Mouse (Mus musculus) v-Abl transformed pro-B cells (cell line): ENCODE measurements around the gene Clybl.

ENCODE experiments used
- in situ Hi-C, 2 experiments: fragments of 400-800 bp; cut with MboI; formaldehyde crosslinking; loops; one replicate each; pipeline ENCODE4 v1.15.1; 2025; ENCODE audit not compliant: unreplicated experiment in 2 of 2

The Clybl gene

GRCm38 (mm10) chr14:122349326-122349725 is 167.8 kb downstream of the Clybl start:
- in situ Hi-C loops = no loop called here

DNA sequence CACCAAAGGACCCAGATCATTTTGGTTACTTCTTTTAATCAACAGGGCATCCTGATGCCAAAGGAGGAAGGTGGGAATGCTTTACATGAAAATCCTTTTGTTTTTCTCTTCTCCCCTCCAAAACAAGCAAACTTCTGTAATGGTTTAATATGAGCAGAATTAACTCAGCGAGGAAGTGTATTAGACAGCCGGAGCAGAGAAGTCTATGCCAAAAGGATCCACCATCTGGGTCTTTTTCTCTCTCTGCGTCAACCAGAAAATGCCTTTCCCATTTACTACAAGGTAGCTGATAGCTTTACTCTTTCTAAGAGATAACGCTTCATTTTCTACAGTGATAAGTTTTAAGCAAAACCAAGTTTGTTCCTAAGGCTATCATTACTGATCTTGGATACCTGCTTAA is 168.3 kb downstream of the Clybl start:
- in situ Hi-C loops = no loop called here

DNA sequence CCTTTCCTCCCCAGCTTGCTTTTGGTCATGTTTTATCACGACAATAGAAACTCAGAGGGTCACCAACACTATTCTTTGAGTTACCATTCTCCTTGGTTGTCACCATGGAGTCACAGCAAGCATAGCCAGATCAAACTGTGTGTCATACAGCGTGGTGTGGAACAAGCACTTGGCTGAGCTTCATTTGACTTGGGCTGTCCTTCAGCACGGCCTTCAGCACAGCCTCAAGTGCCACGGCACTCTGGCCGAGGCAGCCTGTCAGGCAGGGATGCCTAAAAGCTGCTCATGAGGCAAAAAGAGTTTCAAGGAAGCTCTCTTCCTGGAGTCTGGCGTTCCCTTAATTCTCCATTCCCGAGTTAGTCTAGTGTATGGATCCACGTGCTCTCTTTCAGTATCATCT is 169.3 kb downstream of the Clybl start:
- in situ Hi-C loops = no loop called here

DNA sequence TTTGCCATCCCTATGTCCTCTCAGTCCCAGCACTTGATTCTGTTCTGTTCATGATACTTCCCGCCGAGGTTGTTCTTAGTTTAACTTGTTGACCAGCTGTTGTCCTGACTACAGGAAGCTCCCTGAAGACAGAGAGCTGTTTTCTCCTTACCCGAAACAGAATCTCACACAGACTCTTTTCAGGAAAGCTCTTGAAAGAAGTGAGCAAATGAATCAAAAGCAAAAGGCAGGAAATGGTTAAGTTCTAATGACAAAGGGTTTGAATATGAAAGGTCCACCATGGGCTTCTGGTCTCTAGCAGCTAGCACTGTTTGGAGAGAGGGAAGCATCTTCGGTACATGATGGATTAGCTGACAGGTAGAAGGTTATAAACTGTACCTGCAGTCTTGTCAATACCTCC is 175.8 kb downstream of the Clybl start:
- in situ Hi-C loops = no loop called here

DNA sequence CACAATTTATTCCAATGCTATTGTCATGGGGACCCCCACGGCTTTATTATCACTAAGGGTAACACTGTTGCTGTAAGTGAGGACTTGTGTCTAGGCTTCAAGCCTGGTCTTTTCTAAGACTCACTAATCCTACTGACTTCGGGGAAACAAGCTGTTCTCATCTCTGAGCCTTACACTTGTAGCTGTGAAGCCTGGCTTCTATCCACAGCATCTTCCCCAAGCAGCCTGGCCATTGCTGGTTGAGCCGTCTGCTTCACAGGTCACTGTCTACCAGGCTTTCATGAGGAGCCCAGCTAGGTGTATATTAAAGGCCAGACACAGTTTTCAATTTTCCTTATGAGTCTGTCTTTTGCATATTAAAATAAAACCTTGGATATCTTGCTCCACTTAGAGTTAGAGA is 177.1 kb downstream of the Clybl start:
- in situ Hi-C loops = no loop called here

GRCm38 (mm10) chr14:122359136-122359905 is 177.8 kb downstream of the Clybl start:
- in situ Hi-C loops = no loop called here

DNA sequence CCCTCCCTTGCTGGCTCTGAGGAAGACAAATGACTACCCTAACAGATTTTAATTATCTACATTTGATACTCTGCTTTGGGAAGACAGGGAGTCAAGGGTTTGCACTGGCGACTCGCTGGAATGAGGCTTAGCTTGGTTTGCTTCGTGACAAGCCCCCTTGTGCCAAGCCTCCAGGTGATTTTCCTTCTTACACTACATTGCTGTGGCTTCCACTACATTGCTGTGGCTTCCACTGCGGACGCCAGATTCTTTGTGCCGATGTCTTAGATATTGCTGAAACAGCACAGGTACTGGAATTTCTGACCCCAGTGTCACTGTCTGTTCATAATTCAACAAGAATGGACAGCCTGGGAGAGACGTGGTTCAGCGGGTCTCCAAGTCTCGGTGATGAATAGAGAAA is 180.3 kb downstream of the Clybl start:
- in situ Hi-C loops = no loop called here

GRCm38 (mm10) chr14:122363156-122363555 is 181.7 kb downstream of the Clybl start:
- in situ Hi-C loops = no loop called here

GRCm38 (mm10) chr14:122364026-122364425 is 182.5 kb downstream of the Clybl start:
- in situ Hi-C loops = no loop called here

DNA sequence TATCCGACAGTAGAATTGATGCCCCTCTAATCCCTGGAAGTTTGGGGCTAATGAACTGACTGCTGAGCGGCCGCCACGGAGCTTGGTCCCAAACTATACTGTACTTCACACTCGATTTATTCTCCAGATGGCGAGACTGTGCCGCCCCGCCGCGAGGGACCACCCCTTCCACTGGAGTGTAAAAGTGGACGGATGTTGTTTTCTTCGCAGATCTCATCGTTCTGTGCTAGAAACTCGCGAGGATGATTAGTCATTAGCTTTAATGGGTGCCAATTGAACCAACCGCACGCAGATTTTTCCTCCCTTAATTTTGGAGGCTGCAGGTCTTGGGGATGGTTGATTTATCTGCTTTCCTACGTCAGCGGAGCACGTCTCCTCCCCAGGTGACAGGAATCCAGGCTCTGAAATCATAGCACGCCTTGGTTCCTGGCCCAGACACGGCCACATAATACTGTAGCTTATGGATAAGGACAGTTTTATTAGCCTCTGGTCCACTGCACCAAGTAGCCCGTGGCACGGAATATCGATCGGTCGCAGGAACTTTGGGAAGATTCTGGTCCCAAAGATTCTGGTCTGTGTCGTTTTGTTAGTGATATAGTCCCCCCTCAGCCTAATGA is 185.9 kb downstream of the Clybl start:
- in situ Hi-C loops = no loop called here

- in situ Hi-C loops = no loop called here
Observed at GRCm38 (mm10) chr14:122367882-122368418, 186.4 kb downstream of the Clybl start.

- in situ Hi-C loops = no loop called here
Observed at GRCm38 (mm10) chr14:122368501-122368900, 187.0 kb downstream of the Clybl start.

GRCm38 (mm10) chr14:122371979-122372378 is 190.5 kb downstream of the Clybl start:
- in situ Hi-C loops = no loop called here

GRCm38 (mm10) chr14:122373458-122373857 is 192.0 kb downstream of the Clybl start:
- in situ Hi-C loops = no loop called here

- in situ Hi-C loops = no loop called here
Observed at GRCm38 (mm10) chr14:122374285-122374997, 192.9 kb downstream of the Clybl start.

- in situ Hi-C loops = no loop called here
Observed at GRCm38 (mm10) chr14:122375070-122375811, 193.7 kb downstream of the Clybl start.

- in situ Hi-C loops = no loop called here
Observed at GRCm38 (mm10) chr14:122376482-122377143, 195.1 kb downstream of the Clybl start.

GRCm38 (mm10) chr14:122377681-122378080 is 196.2 kb downstream of the Clybl start:
- in situ Hi-C loops = no loop called here

DNA sequence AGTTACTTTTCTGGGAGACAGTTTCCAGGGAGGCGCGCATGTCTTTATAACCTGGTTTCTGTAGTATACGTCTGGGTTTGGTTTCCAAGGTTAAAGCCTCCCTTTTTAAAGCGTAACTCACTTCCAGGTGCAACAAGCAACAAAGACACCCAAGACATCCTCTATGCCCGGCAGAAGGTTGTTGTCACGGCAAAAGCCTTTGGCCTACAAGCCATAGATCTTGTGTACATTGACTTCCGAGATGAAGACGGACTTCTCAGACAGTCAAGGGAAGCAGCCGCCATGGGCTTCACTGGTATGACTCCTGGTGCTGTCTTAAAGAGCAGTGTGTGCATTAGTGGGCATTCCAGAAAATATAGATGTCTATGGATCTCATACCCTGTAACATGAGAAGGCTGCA is 197.6 kb downstream of the Clybl start:
- in situ Hi-C loops = no loop called here

DNA sequence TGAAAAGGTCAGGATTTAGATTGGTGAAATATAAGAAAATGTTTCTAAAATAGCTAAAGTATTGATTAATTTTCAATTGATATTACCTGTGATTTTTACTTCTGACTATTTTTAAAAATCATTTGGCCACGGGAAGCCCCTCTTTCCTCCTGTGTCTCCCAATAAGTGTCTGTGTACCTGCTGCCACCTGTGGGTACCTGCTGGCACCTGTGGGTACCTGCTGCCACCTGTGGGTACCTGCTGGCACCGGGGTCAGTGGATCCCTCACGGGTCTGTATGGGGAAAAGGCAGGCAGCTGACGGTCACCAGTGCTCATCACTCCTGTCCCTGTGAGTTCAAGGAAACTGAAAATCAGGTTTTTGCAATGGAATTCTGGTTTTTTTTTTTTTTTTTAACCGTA is 198.5 kb downstream of the Clybl start:
- in situ Hi-C loops = no loop called here
